Mouse (Mus musculus) mouse trophoblast stem cell (cell line): ENCODE measurements around the gene Itgav.

Experiments used
- in situ Hi-C, 2 experiments: fragments of 300-500 bp; cut with MseI, MboI; formaldehyde crosslinking; loops; 2 replicates in 1 of 2; 3 replicates in 1 of 2; pipeline ENCODE4 v1.15.1; 2025

The Itgav gene

GRCm38 (mm10) chr2:83723921-83724826, at the start of gene Itgav:
Gene Itgav (plus strand): TSS chr2:83724397.
- in situ Hi-C loops: no loop called here

GRCm38 (mm10) chr2:83674421-83674820, 49.8 kb upstream of the Itgav start:
- in situ Hi-C loops: no loop called here

- in situ Hi-C loops: no loop called here
These were observed 49.3 kb upstream of the Itgav start for GRCm38 (mm10) chr2:83674896-83675295.

- in situ Hi-C loops: no loop called here
These were observed 48.5 kb upstream of the Itgav start for GRCm38 (mm10) chr2:83675681-83676080.

- in situ Hi-C loops: no loop called here
These were observed 47.8 kb upstream of the Itgav start for GRCm38 (mm10) chr2:83676226-83676870.

- in situ Hi-C loops: no loop called here
These were observed 42.9 kb upstream of the Itgav start for GRCm38 (mm10) chr2:83681332-83681731.

GRCm38 (mm10) chr2:83681785-83682184, 42.4 kb upstream of the Itgav start:
- in situ Hi-C loops: no loop called here

GRCm38 (mm10) chr2:83682282-83682681, 41.9 kb upstream of the Itgav start:
- in situ Hi-C loops: no loop called here

GRCm38 (mm10) chr2:83683731-83684519, 40.3 kb upstream of the Itgav start:
- in situ Hi-C loops: no loop called here

GRCm38 (mm10) chr2:83684691-83685090, 39.5 kb upstream of the Itgav start:
- in situ Hi-C loops: no loop called here

GRCm38 (mm10) chr2:83690372-83690771, 33.8 kb upstream of the Itgav start:
- in situ Hi-C loops: no loop called here

- in situ Hi-C loops: no loop called here
These were observed 31.3 kb upstream of the Itgav start for GRCm38 (mm10) chr2:83692651-83693545.

GRCm38 (mm10) chr2:83694061-83694460, 30.1 kb upstream of the Itgav start:
- in situ Hi-C loops: no loop called here

- in situ Hi-C loops: no loop called here
These were observed 28.6 kb upstream of the Itgav start for GRCm38 (mm10) chr2:83695345-83696247.

- in situ Hi-C loops: no loop called here
These were observed 25.7 kb upstream of the Itgav start for GRCm38 (mm10) chr2:83698484-83698883.

- in situ Hi-C loops: no loop called here
These were observed 24.9 kb upstream of the Itgav start for GRCm38 (mm10) chr2:83699324-83699723.

- in situ Hi-C loops: no loop called here
These were observed 23.5 kb upstream of the Itgav start for GRCm38 (mm10) chr2:83700667-83701066.

- in situ Hi-C loops: no loop called here
These were observed 21.8 kb upstream of the Itgav start for GRCm38 (mm10) chr2:83702411-83702810.

- in situ Hi-C loops: no loop called here
These were observed 18.5 kb upstream of the Itgav start for GRCm38 (mm10) chr2:83705580-83706158.
